Mouse (Mus musculus) left cerebral cortex, adult 2 months (tissue): ENCODE measurements around the gene Cd55. TPM values are rescaled to one million over a fixed set of nuclear protein-coding genes. Genes with fewer than 3 reads are reported as not detected.

Experiments
- DNase-seq, 2 experiments: peaks; one replicate each; pipeline ENCODE4 v3.0.0; 2021 to 2022; ENCODE audit warnings: low spot score in 2 of 2, mixed read lengths in 1 of 2; ENCODE audit errors: extremely low spot score in 1 of 2
- H3K27ac ChIP-seq: fragments of 200-600 bp; 2 replicates; pipeline ENCODE4 v1.8.1; 2022
- H3K4me3 ChIP-seq: fragments of 200-600 bp; 2 replicates; pipeline ENCODE4 v1.8.1; 2022
- CTCF ChIP-seq: fragments of 200-600 bp; IDR thresholded peaks from 2 replicates; pipeline ENCODE4 v1.8.1; 2022; ENCODE audit warnings: antibody characterized with exemption, mild to moderate bottlenecking, moderate library complexity
- intact Hi-C: fragments of 180-260 bp; cut with DNase I; formaldehyde crosslinking; loops from one replicate; pipeline ENCODE4 v1.15.1; 2025
- long read RNA-seq, 2 experiments: library from polyadenylated mRNA; stranded (forward); transcript quantifications; one replicate each; pipeline ENCODE4 v2.0.0; 2021; ENCODE audit warnings: borderline mapping rate in 2 of 2
- total RNA-seq, 2 experiments: library from RNA; stranded (reverse); gene quantifications; 2 replicates each; pipeline ENCODE4 v1.2.3; 2021

Gene Cd55
- 1 to 10 TPM; 6.4 to 7.1 TPM for total RNA-seq
- long read RNA-seq, experiment 1, partial matches to known transcripts = 0 of 5 reads
- long read RNA-seq, experiment 1, other reads (novel, unspliced or antisense) = 2 of 5 reads
- long read RNA-seq, experiment 2, partial matches to known transcripts = 0 of 2 reads
- long read RNA-seq, experiment 2, other reads (novel, unspliced or antisense) = 1 of 2 reads

GRCm38 (mm10) chr1:130462084-130462861, at the start of gene Cd55:
TSS of gene Cd55 (minus strand) at chr1:130462744.
- DNase-seq = peak; percentile 83 to 89
- intact Hi-C loops = no loop called here
- H3K27ac ChIP-seq = peak within 1 kb of the TSS; percentile 77

GRCm38 (mm10) chr1:130511823-130512370, 49.4 kb upstream of the Cd55 start:
- intact Hi-C loops = no loop called here
- no peak overlapping the region for H3K27ac ChIP-seq
- DNase-seq = no peak
- TF ChIP-seq CTCF = no peak
- H3K4me3 ChIP-seq = no peak overlapping the region

More at GRCm38 (mm10) chr1:130462084-130462861, at the start of gene Cd55:
- TF ChIP-seq CTCF = peak; percentile 72
- H3K4me3 ChIP-seq = peak within 1 kb of the TSS; percentile 64

- Histone ChIP-seq H3K27ac (no peak overlapping the region), H3K4me3 (no peak overlapping the region)
- TF ChIP-seq CTCF = no peak
- intact Hi-C loops = no loop called here
- no peak for DNase-seq
These were observed 46.4 kb upstream of the Cd55 start for GRCm38 (mm10) chr1:130508957-130509350.

- DNase-seq = no peak
- H3K27ac ChIP-seq = no peak overlapping the region
- intact Hi-C loops = no loop called here
- no peak overlapping the region for H3K4me3 ChIP-seq
- no peak for TF ChIP-seq CTCF
These were observed 45.7 kb upstream of the Cd55 start for GRCm38 (mm10) chr1:130508030-130508956.

GRCm38 (mm10) chr1:130507408-130507807, 44.9 kb upstream of the Cd55 start:
- Histone ChIP-seq H3K27ac (no peak overlapping the region), H3K4me3 (no peak overlapping the region)
- intact Hi-C loops = no loop called here
- DNase-seq = no peak
- TF ChIP-seq CTCF = no peak

- Histone ChIP-seq H3K27ac (no peak overlapping the region), H3K4me3 (no peak overlapping the region)
- no peak for TF ChIP-seq CTCF
- intact Hi-C loops = no loop called here
- DNase-seq = no peak
These were observed 37.4 kb upstream of the Cd55 start for GRCm38 (mm10) chr1:130499962-130500361.

GRCm38 (mm10) chr1:130498331-130498730, 35.8 kb upstream of the Cd55 start:
- H3K27ac ChIP-seq = no peak overlapping the region
- intact Hi-C loops = no loop called here
- H3K4me3 ChIP-seq = no peak overlapping the region
- DNase-seq = no peak
- no peak for TF ChIP-seq CTCF

- Histone ChIP-seq H3K27ac (no peak overlapping the region), H3K4me3 (no peak overlapping the region)
- intact Hi-C loops = no loop called here
- no peak for DNase-seq
- TF ChIP-seq CTCF = no peak
These were observed 24.4 kb upstream of the Cd55 start for GRCm38 (mm10) chr1:130486816-130487545.

- TF ChIP-seq CTCF = no peak
- DNase-seq = no peak
- intact Hi-C loops = no loop called here
- H3K4me3 ChIP-seq = no peak overlapping the region
- no peak overlapping the region for H3K27ac ChIP-seq
These were observed 23.5 kb upstream of the Cd55 start for GRCm38 (mm10) chr1:130485828-130486620.

GRCm38 (mm10) chr1:130485376-130485775, 22.8 kb upstream of the Cd55 start:
- Histone ChIP-seq H3K4me3 (no peak overlapping the region), H3K27ac (no peak overlapping the region)
- TF ChIP-seq CTCF = no peak
- DNase-seq = no peak
- intact Hi-C loops = no loop called here

- Histone ChIP-seq H3K27ac (no peak overlapping the region), H3K4me3 (no peak overlapping the region)
- no peak for TF ChIP-seq CTCF
- DNase-seq = no peak
- intact Hi-C loops = no loop called here
These were observed 12.4 kb upstream of the Cd55 start for GRCm38 (mm10) chr1:130474936-130475335.
